Mouse (Mus musculus): Measurements from ENCODE around the gene Gm48552.

DNA sequence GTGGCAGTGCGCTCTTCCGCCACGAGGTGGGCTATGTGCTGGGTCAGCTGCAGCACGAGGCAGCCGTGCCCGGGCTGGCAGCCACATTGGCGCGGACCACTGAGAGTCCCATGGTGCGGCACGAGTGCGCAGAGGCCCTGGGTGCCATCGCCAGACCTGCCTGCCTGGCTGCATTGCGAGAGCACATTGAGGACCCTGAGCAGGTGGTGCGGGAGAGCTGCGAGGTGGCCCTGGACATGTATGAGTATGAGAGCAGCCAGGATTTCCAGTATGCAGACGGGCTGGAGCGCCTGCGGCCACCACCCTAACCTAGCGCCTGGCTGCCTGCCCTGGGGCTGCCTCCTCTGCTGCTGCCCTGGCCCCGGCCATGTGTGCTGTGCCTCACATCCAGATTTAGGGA is 1.1 kb upstream of the Gm48552 start:
- TF ChIP-seq CTCF (conservative IDR thresholded peaks at IDR 0.05; ENCODE audit: insufficient read depth, insufficient read length, low read depth, low read length) (no peak), POLR2A (IDR thresholded peaks at IDR 0.05; ENCODE audit: low read depth, low read length) (no peak)

Data from kidney, adult 2 months (tissue).